Mouse (Mus musculus) left cerebral cortex, adult 9 months (tissue): ENCODE results near the gene Syt3.

Experiments used
- DNase-seq, 2 experiments: peaks; one replicate each; pipeline ENCODE4 v3.0.0; 2022; ENCODE audit warnings: low spot score in 2 of 2

The Syt3 gene

GRCm38 (mm10) chr7:44383980-44384715 is at the start of gene Syt3:
Syt3 (plus strand) TSS chr7:44384102.
- peak in 1 of 2 experiments; percentile 86 for DNase-seq

- DNase-seq: no peak
Measured at GRCm38 (mm10) chr7:44334139-44334538, 49.8 kb upstream of the Syt3 start.

DNA sequence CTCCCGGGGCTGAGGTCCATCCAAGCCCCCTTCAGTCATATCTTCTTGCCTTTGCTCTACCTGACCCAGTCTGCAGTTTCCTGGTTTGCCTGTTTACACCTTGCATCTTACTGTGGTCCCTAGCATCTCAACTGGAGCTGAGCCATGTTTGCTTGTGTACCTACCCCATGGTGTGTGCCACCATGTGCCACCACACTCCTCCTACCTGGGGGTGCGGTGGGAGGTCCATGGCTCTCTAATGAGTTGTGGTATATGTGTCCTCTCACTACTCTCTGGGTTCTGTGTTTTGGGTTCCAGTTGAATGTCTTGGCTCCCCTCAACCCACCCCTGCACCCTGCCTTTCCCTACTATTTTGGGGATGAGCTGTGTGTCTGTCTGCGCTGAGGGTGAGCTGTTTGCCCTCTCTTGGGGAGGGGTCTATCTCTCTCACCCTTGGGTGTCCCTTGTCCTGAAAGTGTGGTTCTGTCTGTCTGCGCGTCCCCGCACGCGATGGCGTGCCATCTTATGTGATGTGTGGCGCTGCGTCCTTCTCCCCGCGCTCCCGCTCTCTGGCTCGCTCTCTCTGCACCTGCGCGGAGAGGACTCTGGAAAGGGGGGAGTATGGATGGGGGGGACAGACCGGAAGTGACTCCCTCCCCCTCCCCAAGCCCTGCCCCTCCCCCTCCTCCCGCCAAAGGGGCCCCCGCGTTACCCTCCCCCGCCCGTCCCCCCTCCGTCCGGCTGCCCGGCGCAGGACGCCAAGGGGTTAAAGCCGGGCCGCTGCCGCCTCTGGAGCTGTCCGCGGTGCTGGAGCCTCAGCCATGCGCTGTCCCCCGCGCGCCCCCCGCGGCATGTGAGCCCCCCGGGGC is 48.6 kb upstream of the Syt3 start:
- no peak for DNase-seq

DNA sequence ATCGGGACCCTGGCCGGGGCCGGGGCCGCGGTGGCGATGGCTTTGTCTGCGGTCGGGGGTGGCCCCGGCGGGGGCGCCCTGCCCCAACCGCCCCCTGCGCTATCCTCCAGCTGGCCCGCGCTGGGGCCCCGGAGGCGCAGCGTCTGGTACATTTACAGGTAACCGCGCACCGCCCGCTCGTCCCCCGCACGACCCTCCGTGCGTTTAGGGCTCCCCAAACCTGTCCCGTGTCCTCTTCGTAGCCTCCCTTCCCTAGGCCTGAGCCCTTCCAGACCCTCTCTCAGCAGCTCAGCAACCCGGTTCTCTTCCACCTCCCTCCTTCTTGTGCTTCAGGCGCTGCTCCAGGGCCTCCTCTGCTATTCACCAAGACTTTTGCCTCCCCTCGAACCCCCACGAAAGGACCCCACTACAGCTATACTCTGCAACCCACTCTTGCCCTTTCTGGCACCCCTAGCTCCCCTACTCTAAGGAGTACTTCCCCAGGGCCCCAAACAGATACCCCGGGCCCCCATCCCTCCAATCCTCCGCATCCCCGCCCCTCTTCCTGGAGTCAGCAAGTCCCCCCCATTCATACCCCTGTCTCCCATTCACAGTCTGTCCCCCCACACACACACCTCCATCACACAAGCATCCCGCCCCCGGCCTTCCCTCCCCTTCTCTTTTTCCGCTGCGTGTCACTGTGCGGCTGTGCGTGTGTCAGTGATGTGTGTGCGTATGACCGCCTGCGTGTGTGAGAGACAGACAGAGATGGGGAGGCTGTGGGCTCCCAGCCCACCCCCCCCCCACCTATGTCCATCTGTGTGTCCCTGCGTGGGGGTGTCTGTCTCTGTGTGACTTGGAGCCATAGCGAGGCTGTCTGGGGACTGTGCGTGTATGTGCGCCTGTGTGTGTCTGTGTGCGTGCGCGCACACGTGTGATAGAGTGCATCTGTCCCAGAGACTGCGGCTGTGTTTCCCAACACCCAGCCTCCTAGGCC is 47.6 kb upstream of the Syt3 start:
- no peak for DNase-seq

- DNase-seq: no peak
Measured at GRCm38 (mm10) chr7:44337121-44337849, 46.6 kb upstream of the Syt3 start.

DNA sequence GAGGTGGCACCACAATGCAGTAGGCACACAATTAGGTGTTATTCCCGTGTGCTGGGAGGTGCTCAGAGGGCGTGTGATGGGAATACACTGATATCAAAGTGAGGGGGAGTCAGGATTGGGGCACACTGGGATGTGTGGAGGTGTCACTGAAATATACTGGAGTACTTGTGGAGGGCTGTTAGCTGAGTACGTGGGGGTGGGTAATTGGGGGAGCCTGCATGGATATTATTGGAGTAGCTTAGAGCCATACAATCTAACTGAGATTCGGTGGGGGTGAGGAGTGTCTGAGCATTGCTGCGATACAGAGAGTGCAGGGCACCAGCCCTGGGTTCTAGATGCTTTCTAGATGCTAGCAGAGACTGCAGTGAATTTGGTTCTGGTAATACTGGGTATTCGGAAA is 43.7 kb upstream of the Syt3 start:
- DNase-seq: no peak

DNA sequence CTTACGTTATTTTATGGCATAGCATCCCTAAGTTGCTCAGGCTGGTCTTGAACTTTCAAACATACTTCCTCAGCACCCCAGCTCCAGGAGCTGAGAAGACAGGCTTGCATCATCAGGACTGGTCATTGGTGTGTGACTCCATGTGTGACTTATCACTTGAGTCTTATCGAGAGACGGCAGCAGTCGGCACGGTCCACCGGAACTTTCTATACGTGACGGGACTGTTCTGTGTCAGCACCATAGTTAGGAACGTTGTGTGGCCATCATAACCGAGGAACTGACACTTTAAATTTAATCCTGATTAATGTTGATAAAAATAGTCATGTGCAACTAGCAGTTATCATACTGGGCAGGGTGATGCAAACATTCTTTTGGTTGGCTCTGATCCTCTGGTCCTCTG is 42.8 kb upstream of the Syt3 start:
- DNase-seq: no peak

GRCm38 (mm10) chr7:44341714-44342113 is 42.2 kb upstream of the Syt3 start:
- DNase-seq: no peak

- no peak for DNase-seq
Measured at GRCm38 (mm10) chr7:44343459-44344015, 40.4 kb upstream of the Syt3 start.

GRCm38 (mm10) chr7:44344622-44345021 is 39.3 kb upstream of the Syt3 start:
- DNase-seq: no peak

DNA sequence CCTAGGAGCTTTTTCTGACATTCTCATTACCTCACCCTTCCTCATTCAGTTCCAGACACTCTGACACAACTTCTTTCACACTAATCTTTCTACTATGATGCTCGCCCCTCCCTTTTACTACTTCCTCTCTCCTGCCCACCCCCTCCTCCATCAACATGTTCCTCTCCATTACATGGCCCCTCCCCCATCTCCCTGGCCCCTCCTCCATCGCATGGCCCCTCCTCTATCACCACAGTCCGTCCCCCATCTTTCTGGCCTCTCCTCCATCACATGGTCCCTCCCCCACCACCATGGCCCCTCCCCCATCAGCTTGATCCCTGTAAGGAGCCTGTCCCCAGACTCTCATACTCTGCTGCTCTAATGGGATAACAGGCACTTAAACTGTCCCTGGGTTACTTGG is 34.9 kb upstream of the Syt3 start:
- DNase-seq: no peak

GRCm38 (mm10) chr7:44350957-44351711 is 32.8 kb upstream of the Syt3 start:
- DNase-seq: peak in 1 of 2 experiments; percentile 93

GRCm38 (mm10) chr7:44351881-44352749 is 31.8 kb upstream of the Syt3 start:
- no peak for DNase-seq

- no peak for DNase-seq
Measured at GRCm38 (mm10) chr7:44352750-44353600, 30.9 kb upstream of the Syt3 start.

- no peak for DNase-seq
Measured at GRCm38 (mm10) chr7:44353601-44354340, 30.1 kb upstream of the Syt3 start.

DNA sequence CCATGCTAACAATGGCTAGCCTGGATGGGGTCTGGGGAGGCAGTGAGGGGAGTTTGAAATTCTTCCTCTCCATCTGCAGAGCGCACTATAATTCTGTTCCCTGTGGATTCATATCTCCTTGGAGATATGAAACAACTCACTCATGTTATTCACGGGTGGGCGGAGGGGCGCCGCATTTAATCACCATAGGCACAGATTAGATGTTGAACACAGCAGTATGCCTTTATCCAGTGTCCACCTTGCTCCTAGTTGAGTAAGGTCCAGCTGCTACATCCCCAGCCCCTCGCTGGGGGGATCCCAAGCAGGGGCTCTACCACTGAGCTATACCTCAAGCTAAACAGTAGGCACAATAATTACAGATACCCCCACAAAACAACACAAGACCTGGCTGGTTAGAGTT is 28.5 kb upstream of the Syt3 start:
- peak in 1 of 2 experiments; percentile 36 for DNase-seq
